Mouse (Mus musculus): ENCODE measurements at regions not wholly inside any gene's neighbourhood (a gene's known extent, or its start where the extent isn't known, plus 50 kb on each side); places are given as distances from the start of the nearest gene placed in this dataset.

DNA sequence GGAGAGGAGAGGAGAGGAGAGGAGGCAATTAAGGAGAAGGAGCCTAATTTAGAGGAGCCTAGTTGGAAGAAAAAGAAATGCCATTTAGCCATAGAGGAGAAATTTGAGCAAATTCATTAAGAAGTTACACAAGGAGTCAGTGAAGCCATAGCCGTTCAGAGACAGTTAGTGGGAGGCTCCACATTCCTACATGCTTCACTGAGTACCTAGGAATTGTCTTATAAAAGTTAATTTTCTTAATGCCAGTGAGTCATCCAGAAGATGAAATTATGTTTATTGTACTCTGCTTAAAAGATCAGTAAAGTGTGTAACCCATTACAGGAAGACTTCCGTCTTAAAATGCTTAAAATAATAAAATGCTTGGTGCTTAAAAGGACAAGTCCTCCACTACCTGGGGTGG lies 1453.5 kb upstream of the Lrrc6 start:
- TF ChIP-seq POLR2A (IDR thresholded peaks at IDR 0.05; ENCODE audit: insufficient read depth, low read depth, low read length) (no peak), CTCF (IDR thresholded peaks at IDR 0.05; ENCODE audit: insufficient read depth, low read depth, low read length) (no peak)
